Mouse (Mus musculus) intestine, embryonic 16.5 days (tissue): ENCODE results near the gene Mn1. TPM values are rescaled to one million over a fixed set of nuclear protein-coding genes. Genes with fewer than 3 reads are reported as not detected.

ENCODE experiments used
- ATAC-seq: fragments of 200-750 bp; cut with Nextera tagmentation; 2 replicates; pipeline ENCODE4 v1.8.0; 2017; ENCODE audit warnings: moderate TSS enrichment, moderate library complexity
- H3K27ac ChIP-seq: fragments of 300-500 bp; sonication (generic); 2 replicates; pipeline ENCODE4 v1.5.1; 2014; ENCODE audit warnings: mild to moderate bottlenecking, low read length
- H3K27me3 ChIP-seq: fragments of 300-500 bp; sonication (generic); replicated peaks from 2 replicates; pipeline ENCODE4 v1.6.1; 2014; ENCODE audit warnings: low read length, control low read depth, mixed read lengths; ENCODE audit not compliant: control insufficient read depth, insufficient read depth
- H3K36me3 ChIP-seq: fragments of 300-500 bp; sonication (generic); 2 replicates; pipeline ENCODE4 v1.6.1; 2014; ENCODE audit warnings: low read length, control low read depth; ENCODE audit not compliant: control insufficient read depth, insufficient read depth
- H3K4me1 ChIP-seq: fragments of 300-500 bp; sonication (generic); 2 replicates; pipeline ENCODE4 v1.6.1; 2014; ENCODE audit warnings: low read length, control low read depth, mixed read lengths; ENCODE audit not compliant: control insufficient read depth, insufficient read depth
- H3K4me2 ChIP-seq: fragments of 300-500 bp; sonication (generic); 2 replicates; pipeline ENCODE4 v1.6.1; 2014; ENCODE audit warnings: low read depth, low read length, control low read depth
- H3K4me3 ChIP-seq: fragments of 300-500 bp; sonication (generic); 2 replicates; pipeline ENCODE4 v1.5.1; 2014; ENCODE audit warnings: mild to moderate bottlenecking, low read length
- H3K9ac ChIP-seq: fragments of 300-500 bp; sonication (generic); 2 replicates; pipeline ENCODE4 v1.6.1; 2014; ENCODE audit warnings: low read depth, low read length
- H3K9me3 ChIP-seq: fragments of 300-500 bp; sonication (generic); 2 replicates; pipeline ENCODE4 v1.6.1; 2016; ENCODE audit warnings: low read length, control low read depth; ENCODE audit not compliant: control insufficient read depth
- WGBS: fragments of 180-500 bp; shearing (Covaris S2); extraction: QIAGEN DNeasy Blood & Tissue Kit; methylation state at CpG from one replicate; pipeline ENCODE4 v1.1.7; 2014; 5-methylcytosine and 5-hydroxymethylcytosine counted together
- polyA plus RNA-seq: library from polyadenylated mRNA; unstranded; fragments of >200 nt; fragmentation: Nextera tagmentation; extraction: Ambion mirVana; gene quantifications from 2 replicates; pipeline ENCODE4 v1.2.1, GENCODE M21; 2015

Mn1 gene
- polyA plus RNA-seq, 1 experiment from 2014 or later: 7.4 TPM

DNA sequence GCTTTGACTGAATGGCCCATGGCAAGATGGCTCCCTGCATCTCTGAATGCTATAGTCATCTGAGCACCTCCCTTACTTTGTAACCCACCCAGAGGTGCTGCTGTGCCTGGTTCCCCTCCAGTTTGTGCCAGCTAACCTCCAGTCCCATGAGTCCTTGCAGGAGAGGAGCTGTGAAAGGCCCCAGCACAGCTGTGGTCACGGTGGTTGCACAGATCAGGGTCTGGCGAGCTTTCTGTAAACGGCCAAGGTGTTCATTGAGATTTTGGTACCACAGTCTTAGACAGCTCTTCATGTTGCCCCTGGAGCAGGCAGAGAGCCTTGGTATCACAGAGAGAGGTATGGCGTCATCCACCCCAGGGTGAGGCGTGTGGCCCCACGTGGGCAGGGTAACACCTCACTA lies 25.7 kb upstream of the Mn1 start:
- Histone ChIP-seq H3K27ac (no peak overlapping the region), H3K4me1 (peaks cover 30% of the 10 kb centered on the region), H3K9me3 (no peaks in the 10 kb centered on the region), H3K4me3 (no peak overlapping the region), H3K36me3 (0 out of 2 replicates have a peak, but pooled peaks cover 2% of the 10 kb centered on the region), H3K4me2 (no peak overlapping the region), H3K9ac (no peak overlapping the region), H3K27me3 (no peaks in the 10 kb centered on the region)
- WGBS: 89% methylated on average over 6 of the region's 6 CpGs
- no peak for ATAC-seq

- Histone ChIP-seq H3K9me3 (no peaks in the 10 kb centered on the region), H3K27ac (peak overlapping the region; percentile 8; the same call in 1 of the 2 replicates), H3K36me3 (no peaks in the 10 kb centered on the region), H3K4me1 (peaks cover 40% of the 10 kb centered on the region), H3K9ac (0 out of 2 replicates have a peak overlapping the region, but pooled peaks have one; percentile 23), H3K4me3 (peak overlapping the region; percentile 20), H3K4me2 (peak overlapping the region; percentile 45), H3K27me3 (no peaks in the 10 kb centered on the region)
- ATAC-seq: peak; percentile 90
- WGBS: 24% methylated on average over 17 of the region's 17 CpGs
Measured at GRCm38 (mm10) chr5:111393346-111394197, 23.6 kb upstream of the Mn1 start.

DNA sequence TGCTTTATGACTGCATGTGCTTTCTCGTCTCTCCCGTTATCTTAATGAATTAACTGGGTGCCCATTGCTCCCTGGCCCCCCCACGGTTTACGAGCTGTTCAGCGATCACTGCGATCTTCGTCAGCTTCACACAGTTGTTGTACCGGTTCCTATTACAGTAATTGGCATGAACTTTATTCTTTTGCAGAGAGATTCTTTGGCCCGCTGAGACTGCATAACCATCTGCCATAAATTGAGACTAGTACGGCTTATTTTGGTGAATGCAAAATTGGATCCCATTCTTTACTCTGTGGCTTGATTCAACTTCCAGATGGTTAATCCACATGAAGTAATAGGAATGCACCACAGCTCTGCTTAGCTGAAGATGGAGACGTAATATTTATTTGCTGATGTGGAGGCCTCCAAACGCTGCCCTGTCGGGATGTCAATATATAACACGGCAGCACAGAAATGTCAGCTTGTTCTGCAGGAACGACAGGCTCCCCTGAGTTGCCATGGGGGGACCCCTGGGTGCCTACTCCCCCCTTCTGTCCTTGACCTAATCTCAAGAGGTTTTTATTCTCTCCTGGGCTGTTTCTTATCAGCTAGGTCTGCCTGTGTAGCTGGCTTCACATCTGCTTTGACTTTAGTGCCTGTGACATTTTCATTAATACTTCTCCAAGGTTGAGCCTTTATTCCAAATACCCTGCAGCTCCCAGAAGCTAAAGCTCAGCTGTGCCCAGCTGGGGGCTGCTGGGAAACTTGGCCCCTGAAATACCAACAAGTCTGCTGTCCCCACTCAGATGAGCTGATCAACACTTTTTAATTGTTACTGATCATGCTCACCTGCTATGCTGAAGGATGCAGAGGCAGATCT lies 22.7 kb upstream of the Mn1 start:
- 8% methylated on average over 15 of the region's 15 CpGs for WGBS
- peak overlapping the region; percentile 23; the same call in 1 of the 2 replicates for H3K9ac ChIP-seq
- H3K36me3 ChIP-seq: no peaks in the 10 kb centered on the region
- H3K27me3 ChIP-seq: no peaks in the 10 kb centered on the region
- H3K4me3 ChIP-seq: peak overlapping the region; percentile 20
- no peak overlapping the region for H3K27ac ChIP-seq
- peak overlapping the region; percentile 45 for H3K4me2 ChIP-seq
- peak; percentile 67 for ATAC-seq
- no peaks in the 10 kb centered on the region for H3K9me3 ChIP-seq
- H3K4me1 ChIP-seq: peaks cover 40% of the 10 kb centered on the region

DNA sequence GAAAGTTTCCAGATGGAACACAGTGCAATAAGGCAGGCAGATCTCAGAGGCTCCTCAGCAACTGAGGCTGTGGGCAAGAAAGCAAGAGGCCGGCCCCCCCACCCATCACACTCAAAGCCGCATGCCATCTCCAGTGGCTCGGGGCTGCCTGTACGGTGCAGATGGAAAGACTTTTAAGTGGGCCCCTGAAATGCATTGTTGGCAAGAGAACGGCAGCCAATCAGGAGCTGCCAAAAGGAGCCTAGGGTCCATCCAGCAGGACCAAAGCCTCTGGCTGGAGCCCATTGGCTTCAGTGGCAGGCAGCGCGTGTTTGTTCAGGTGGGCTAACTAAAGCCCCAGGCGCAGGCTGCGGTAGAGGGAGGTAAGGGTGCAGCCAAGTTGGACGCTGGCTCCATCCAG lies 21.4 kb upstream of the Mn1 start:
- H3K36me3 ChIP-seq: no peaks in the 10 kb centered on the region
- no peaks in the 10 kb centered on the region for H3K9me3 ChIP-seq
- 53% methylated on average over 10 of the region's 10 CpGs for WGBS
- H3K4me3 ChIP-seq: no peak overlapping the region
- H3K4me1 ChIP-seq: peaks cover 40% of the 10 kb centered on the region
- no peaks in the 10 kb centered on the region for H3K27me3 ChIP-seq
- no peak overlapping the region for H3K27ac ChIP-seq
- H3K4me2 ChIP-seq: no peak overlapping the region
- ATAC-seq: no peak
- H3K9ac ChIP-seq: no peak overlapping the region

- Histone ChIP-seq H3K36me3 (no peaks in the 10 kb centered on the region), H3K4me1 (peaks cover 40% of the 10 kb centered on the region), H3K27me3 (no peaks in the 10 kb centered on the region), H3K4me3 (no peak overlapping the region), H3K9ac (no peak overlapping the region), H3K27ac (no peak overlapping the region), H3K9me3 (no peaks in the 10 kb centered on the region), H3K4me2 (no peak overlapping the region)
- WGBS: 68% methylated on average over 4 of the region's 4 CpGs
- no peak for ATAC-seq
Measured at GRCm38 (mm10) chr5:111396199-111396598, 21.0 kb upstream of the Mn1 start.

DNA sequence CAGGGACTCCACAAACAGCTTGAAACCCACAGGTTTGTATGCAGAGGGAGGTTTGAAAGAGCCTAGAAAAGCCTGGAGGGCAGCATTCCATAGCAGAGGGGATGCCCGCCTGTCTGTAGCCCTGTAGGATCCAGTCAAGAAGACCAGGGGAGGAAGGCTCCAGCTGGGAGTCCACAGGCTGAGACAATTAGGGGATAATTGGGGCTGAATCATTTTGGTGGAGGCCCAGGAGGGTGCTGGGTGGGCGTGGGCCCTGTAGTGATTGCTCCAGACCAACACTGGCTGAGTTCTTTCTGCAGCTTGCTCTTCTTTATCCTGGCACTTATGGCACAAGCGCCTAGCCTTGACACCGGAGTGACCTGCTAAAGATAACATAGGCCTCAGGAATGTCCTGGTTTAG lies 18.7 kb upstream of the Mn1 start:
- Histone ChIP-seq H3K9ac (no peak overlapping the region), H3K4me1 (peaks cover 38% of the 10 kb centered on the region), H3K27me3 (no peaks in the 10 kb centered on the region), H3K4me3 (no peak overlapping the region), H3K27ac (no peak overlapping the region), H3K4me2 (no peak overlapping the region), H3K36me3 (no peaks in the 10 kb centered on the region), H3K9me3 (no peaks in the 10 kb centered on the region)
- 63% methylated on average over 4 of the region's 4 CpGs for WGBS
- no peak for ATAC-seq

- H3K4me2 ChIP-seq: no peak overlapping the region
- no peak overlapping the region for H3K4me3 ChIP-seq
- no peak overlapping the region for H3K9ac ChIP-seq
- peaks cover 30% of the 10 kb centered on the region for H3K4me1 ChIP-seq
- H3K27me3 ChIP-seq: no peaks in the 10 kb centered on the region
- H3K9me3 ChIP-seq: no peaks in the 10 kb centered on the region
- H3K36me3 ChIP-seq: no peaks in the 10 kb centered on the region
- H3K27ac ChIP-seq: no peak overlapping the region
- no peak for ATAC-seq
- 80% methylated on average over 4 of the region's 4 CpGs for WGBS
Measured at GRCm38 (mm10) chr5:111399271-111399670, 17.9 kb upstream of the Mn1 start.

DNA sequence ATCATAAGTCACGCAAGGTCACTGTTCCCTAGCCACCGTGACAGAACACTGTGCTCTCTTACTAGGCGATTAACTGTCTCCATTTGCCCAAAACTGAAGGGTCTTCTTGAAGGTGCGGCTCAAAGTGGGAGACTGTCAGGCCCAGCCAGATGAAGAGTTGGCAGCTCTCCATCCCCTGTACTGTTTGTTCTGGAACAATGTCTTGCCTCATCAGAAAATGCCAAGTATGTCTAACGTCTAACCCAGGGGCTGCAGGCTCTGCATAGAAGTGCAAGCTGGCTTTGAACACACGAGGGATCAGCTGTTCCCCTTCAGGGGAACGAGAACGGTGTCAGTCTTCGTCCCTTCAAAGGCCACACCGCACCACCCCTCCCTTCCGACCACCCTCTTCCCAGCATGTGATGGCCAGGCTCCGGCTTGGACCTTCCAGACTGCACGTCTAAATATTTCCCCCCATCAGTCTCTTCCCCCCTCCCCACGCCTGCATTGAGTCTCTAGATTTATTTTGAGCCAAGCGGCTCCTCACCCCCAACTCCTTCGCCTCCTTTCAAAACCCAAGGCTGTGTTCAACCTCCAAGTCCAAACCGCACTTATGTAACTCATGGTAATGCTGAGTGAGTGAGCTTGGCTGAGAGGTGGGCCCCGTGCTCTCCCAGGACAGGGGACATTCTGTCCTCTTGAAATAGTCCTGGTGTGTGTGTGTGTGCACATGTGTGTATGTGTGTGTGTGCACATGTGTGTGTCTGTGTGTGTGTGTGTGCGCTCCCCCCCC lies 15.1 kb upstream of the Mn1 start:
- Histone ChIP-seq H3K9me3 (no peaks in the 10 kb centered on the region), H3K4me3 (no peak overlapping the region), H3K27me3 (no peaks in the 10 kb centered on the region), H3K4me2 (no peak overlapping the region), H3K9ac (no peak overlapping the region), H3K36me3 (no peaks in the 10 kb centered on the region), H3K27ac (no peak overlapping the region), H3K4me1 (peaks cover 7% of the 10 kb centered on the region; the same call in 1 of the 2 replicates)
- WGBS: 62% methylated on average over 19 of the region's 19 CpGs
- ATAC-seq: no peak

- no peaks in the 10 kb centered on the region for H3K9me3 ChIP-seq
- no peak overlapping the region for H3K9ac ChIP-seq
- peaks cover 4% of the 10 kb centered on the region; the same call in 1 of the 2 replicates for H3K4me1 ChIP-seq
- H3K36me3 ChIP-seq: no peaks in the 10 kb centered on the region
- H3K4me2 ChIP-seq: no peak overlapping the region
- H3K4me3 ChIP-seq: no peak overlapping the region
- no peak overlapping the region for H3K27ac ChIP-seq
- H3K27me3 ChIP-seq: no peaks in the 10 kb centered on the region
- WGBS: 80% methylated on average over 6 of the region's 6 CpGs
- ATAC-seq: no peak
Measured at GRCm38 (mm10) chr5:111402651-111402996, 14.5 kb upstream of the Mn1 start.
